Mouse (Mus musculus) CH12.LX (cell line): ENCODE measurements at regions not wholly inside any gene's neighbourhood (a gene's known extent, or its start where the extent isn't known, plus 50 kb on each side); places are given as distances from the start of the nearest gene placed in this dataset.

Source experiments
- DNase-seq: peaks from one replicate; pipeline ENCODE4 v3.0.0-alpha.2; 2013; ENCODE audit errors: extremely low read depth
- H3K27ac ChIP-seq: 2 replicates; pipeline ENCODE4 v1.5.1; 2012; ENCODE audit warnings: low read depth, mild to moderate bottlenecking, control low read depth, moderate library complexity; ENCODE audit not compliant: insufficient read depth
- H3K27me3 ChIP-seq: replicated peaks from 2 replicates; pipeline ENCODE3; 2012; ENCODE audit warnings: inconsistent platforms
- H3K36me3 ChIP-seq, 2 experiments: replicated peaks in 1 of 2; 2 replicates each; pipeline versions ENCODE3 to v1.6.1; 2012; ENCODE audit warnings: inconsistent platforms in 1 of 2, low read length in 1 of 2, mild to moderate bottlenecking in 1 of 2, mixed read lengths in 1 of 2, moderate library complexity in 1 of 2; ENCODE audit not compliant: control insufficient read depth in 1 of 2, insufficient read depth in 1 of 2
- H3K4me1 ChIP-seq, 2 experiments: 2 replicates each; pipeline ENCODE4 v1.6.1; 2012; ENCODE audit warnings: inconsistent platforms in 1 of 2, moderate library complexity in 1 of 2; ENCODE audit not compliant: insufficient read depth in 2 of 2, control insufficient read depth in 1 of 2
- H3K4me2 ChIP-seq: 2 replicates; pipeline ENCODE4 v1.6.1; 2012; ENCODE audit warnings: low read depth, mild to moderate bottlenecking, control low read depth; ENCODE audit not compliant: poor library complexity, insufficient read depth, severe bottlenecking
- H3K4me3 ChIP-seq, 3 experiments: fragments of 150-350 bp in 1 of 3; sonication (generic) in 1 of 3; replicated peaks in 1 of 3; 2 replicates each; pipeline versions ENCODE3 to v1.5.1; 2011 to 2012; ENCODE audit warnings: low read depth in 2 of 3, low read length in 2 of 3, mild to moderate bottlenecking in 2 of 3, moderate library complexity in 2 of 3, control low read depth in 1 of 3, improper control_type of control experiment in 1 of 3, inconsistent platforms in 1 of 3, mixed read lengths in 1 of 3; ENCODE audit not compliant: poor library complexity in 1 of 3
- H3K79me2 ChIP-seq: replicated peaks from 2 replicates; pipeline ENCODE4 v1.6.1; 2012; ENCODE audit warnings: mild to moderate bottlenecking, moderate library complexity; ENCODE audit not compliant: control insufficient read depth, poor library complexity, insufficient read depth, severe bottlenecking; ENCODE audit errors: extremely low read depth
- H3K9ac ChIP-seq: 2 replicates; pipeline ENCODE4 v1.6.1; 2012; ENCODE audit warnings: low read depth, mild to moderate bottlenecking, control low read depth, moderate library complexity; ENCODE audit not compliant: insufficient read depth
- H3K9me3 ChIP-seq: replicated peaks from 2 replicates; pipeline ENCODE3; 2012; ENCODE audit warnings: low read length, inconsistent platforms, mixed read lengths
- CHD1 ChIP-seq: IDR thresholded peaks from 2 replicates; pipeline ENCODE4 v1.6.1; 2012; ENCODE audit warnings: low read depth, low read length, improper control_type of control experiment, inconsistent platforms
- CTCF ChIP-seq, 2 experiments: IDR thresholded peaks in 1 of 2; conservative IDR thresholded peaks in 1 of 2; 2 replicates each; pipeline ENCODE4 v1.5.1; 2011 to 2012; ENCODE audit warnings: low read depth in 2 of 2, low read length in 2 of 2, improper control_type of control experiment in 1 of 2, inconsistent platforms in 1 of 2, mild to moderate bottlenecking in 1 of 2, moderate library complexity in 1 of 2
- ELF1 ChIP-seq: IDR thresholded peaks from 2 replicates; pipeline ENCODE4 v1.6.1; 2014; ENCODE audit warnings: low read depth, mild to moderate bottlenecking, inconsistent platforms, low read length, improper control_type of control experiment
- GABPA ChIP-seq: IDR thresholded peaks from 2 replicates; pipeline ENCODE4 v1.6.1; 2012; ENCODE audit warnings: low read depth, low read length, improper control_type of control experiment, inconsistent platforms; ENCODE audit not compliant: insufficient replicate concordance
- HCFC1 ChIP-seq: IDR thresholded peaks from 2 replicates; pipeline ENCODE4 v1.6.1; 2012; ENCODE audit warnings: low read depth, mild to moderate bottlenecking, inconsistent platforms, low read length, improper control_type of control experiment
- JUND ChIP-seq: conservative IDR thresholded peaks from 2 replicates; pipeline ENCODE4 v1.6.1; 2011; ENCODE audit warnings: low read depth, low read length, improper control_type of control experiment
- MEF2A ChIP-seq: IDR thresholded peaks from 2 replicates; pipeline ENCODE4 v1.6.1; 2014; ENCODE audit warnings: low read depth, mild to moderate bottlenecking, inconsistent platforms, low read length, improper control_type of control experiment, borderline replicate concordance
- MXI1 ChIP-seq: IDR thresholded peaks from 2 replicates; pipeline ENCODE4 v1.6.1; 2011; ENCODE audit warnings: mild to moderate bottlenecking, low read depth, low read length, improper control_type of control experiment
- MYC ChIP-seq: IDR thresholded peaks from 2 replicates; pipeline ENCODE4 v1.6.1; 2011; ENCODE audit warnings: low read depth, mild to moderate bottlenecking, improper control_type of control experiment, low read length
- NELFE ChIP-seq: IDR thresholded peaks from 2 replicates; pipeline ENCODE4 v1.6.1; 2011; ENCODE audit warnings: low read depth, low read length, improper control_type of control experiment
- PAX5 ChIP-seq: IDR thresholded peaks from 2 replicates; pipeline ENCODE4 v1.6.1; 2012; ENCODE audit warnings: low read length, inconsistent platforms, mixed read lengths
- POLR2AphosphoS2 ChIP-seq: IDR thresholded peaks from 2 replicates; pipeline ENCODE4 v1.6.1; 2011; ENCODE audit warnings: low read depth, low read length, improper control_type of control experiment
- RCOR1 ChIP-seq: conservative IDR thresholded peaks from 2 replicates; pipeline ENCODE4 v1.6.1; 2012; ENCODE audit warnings: low read depth, mild to moderate bottlenecking, inconsistent platforms, low read length, improper control_type of control experiment
- SIN3A ChIP-seq: IDR thresholded peaks from 2 replicates; pipeline ENCODE4 v1.6.1; 2012; ENCODE audit warnings: low read length, improper control_type of control experiment, inconsistent platforms
- TCF12 ChIP-seq: IDR thresholded peaks from 2 replicates; pipeline ENCODE4 v1.6.1; 2014; ENCODE audit warnings: low read depth, mild to moderate bottlenecking, inconsistent platforms, low read length, improper control_type of control experiment
- USF2 ChIP-seq: conservative IDR thresholded peaks from 2 replicates; pipeline ENCODE4 v1.6.1; 2011; ENCODE audit warnings: low read depth, low read length, improper control_type of control experiment
- ZKSCAN1 ChIP-seq: IDR thresholded peaks from 2 replicates; pipeline ENCODE4 v1.6.1; 2012; ENCODE audit warnings: low read depth, inconsistent platforms, low read length, improper control_type of control experiment, borderline replicate concordance
- ZNF384 ChIP-seq: IDR thresholded peaks from 2 replicates; pipeline ENCODE4 v1.6.1; 2012; ENCODE audit warnings: low read depth, low read length, improper control_type of control experiment, inconsistent platforms
- dilution Hi-C: fragments of 300-500 bp; cut with MboI; formaldehyde crosslinking; loops from 2 replicates; pipeline ENCODE4 v1.14.3; 2020; ENCODE audit warnings: low sequenced_read_pairs; ENCODE audit not compliant: extremely low pct_unique_long_range_greater_than_20kb, extremely low pct_ligation_motif_present
- in situ Hi-C: fragments of 300-500 bp; cut with MboI; formaldehyde crosslinking; loops from 3 replicates; pipeline ENCODE4 v1.14.3; 2019; ENCODE audit warnings: low sequenced_read_pairs, low pct_ligation_motif_present, low pct_unique_long_range_greater_than_20kb, mixed read lengths

DNA sequence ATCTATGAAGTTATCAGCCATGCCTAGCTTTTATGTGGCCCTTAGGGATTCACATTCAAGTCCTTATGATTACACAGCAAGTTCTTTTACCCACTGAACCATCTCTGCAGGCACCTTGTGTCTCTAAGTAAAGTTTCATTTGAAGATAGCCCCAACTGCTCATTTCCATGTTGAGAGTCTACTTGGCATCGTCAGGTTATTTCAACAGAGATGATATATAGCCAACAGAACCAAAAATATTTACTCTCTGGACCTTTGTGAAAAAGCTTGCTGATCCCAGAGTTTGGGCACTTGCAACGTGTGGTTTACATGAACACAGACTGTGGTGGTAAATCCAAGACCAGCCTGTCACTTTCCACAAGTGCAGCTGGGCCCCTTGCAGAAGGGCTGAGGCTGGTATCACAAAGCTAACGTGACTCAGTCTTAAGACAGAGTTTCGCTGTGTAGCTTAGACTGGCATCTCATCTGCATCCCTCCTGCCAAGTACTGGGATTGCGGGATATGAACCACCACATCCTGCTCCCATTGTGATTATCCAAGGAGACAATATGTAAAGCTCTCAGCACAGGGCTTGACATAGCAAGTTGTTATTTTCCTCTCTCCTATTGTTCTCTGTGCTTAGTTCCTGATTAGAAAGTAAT, 105.0 kb upstream of the Lnx1 start:
- H3K4me1 ChIP-seq, result peaks cover 0 to 4% of the 10 kb centered on the region in 2 experiments; a peak in 1 of 4 replicates
- H3K36me3 ChIP-seq, result no peaks in the 10 kb centered on the region
- no peaks in the 10 kb centered on the region for H3K79me2 ChIP-seq
- H3K9ac ChIP-seq, result no peak overlapping the region
- H3K4me3 ChIP-seq, result no peak overlapping the region
- in situ Hi-C loops (no loop called here), dilution Hi-C loops (no loop called here)
- H3K27ac ChIP-seq, result no peak overlapping the region
- no peak overlapping the region for H3K4me2 ChIP-seq
- TF ChIP-seq HCFC1 (no peak), ZNF384 (no peak), MXI1 (no peak), RCOR1 (no peak), ELF1 (no peak)
- no peaks in the 10 kb centered on the region for H3K27me3 ChIP-seq
- no peaks in the 10 kb centered on the region for H3K9me3 ChIP-seq
- no peak for DNase-seq

DNA sequence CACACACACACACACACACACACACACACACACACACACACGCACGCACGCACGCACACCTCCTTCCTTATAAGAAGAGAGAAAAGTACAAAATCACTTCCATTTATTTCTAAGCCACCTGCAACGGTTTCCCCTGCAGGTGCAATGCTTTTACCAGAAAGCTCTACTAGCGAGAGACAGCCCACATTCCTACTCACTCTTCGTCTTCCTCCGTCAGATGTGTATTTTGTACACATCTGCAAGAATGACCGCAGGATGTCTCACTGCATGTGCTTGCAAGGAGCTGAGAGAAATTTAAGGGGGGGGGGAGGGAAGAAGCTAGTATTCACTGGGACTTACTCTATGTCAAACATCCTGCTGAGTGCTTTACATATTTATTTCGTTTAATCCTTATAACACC, 99.2 kb upstream of the Lnx1 start:
- no peak overlapping the region for H3K4me3 ChIP-seq
- H3K4me1 ChIP-seq, result peaks cover 0 to 6% of the 10 kb centered on the region in 2 experiments; a peak in 1 of 4 replicates
- no peak overlapping the region for H3K4me2 ChIP-seq
- TF ChIP-seq TCF12 (no peak), NELFE (no peak), JUND (no peak), POLR2AphosphoS2 (no peak), SIN3A (no peak), HCFC1 (no peak), PAX5 (no peak), CHD1 (no peak), MXI1 (no peak), ZKSCAN1 (no peak), GABPA (no peak)
- dilution Hi-C loops, result no loop called here
- no peak for DNase-seq
- in situ Hi-C loops, result no loop called here
- H3K27me3 ChIP-seq, result no peaks in the 10 kb centered on the region
- H3K9me3 ChIP-seq, result no peaks in the 10 kb centered on the region
- no peak overlapping the region for H3K27ac ChIP-seq
- no peaks in the 10 kb centered on the region for H3K36me3 ChIP-seq
- no peaks in the 10 kb centered on the region for H3K79me2 ChIP-seq
- H3K9ac ChIP-seq, result no peak overlapping the region

DNA sequence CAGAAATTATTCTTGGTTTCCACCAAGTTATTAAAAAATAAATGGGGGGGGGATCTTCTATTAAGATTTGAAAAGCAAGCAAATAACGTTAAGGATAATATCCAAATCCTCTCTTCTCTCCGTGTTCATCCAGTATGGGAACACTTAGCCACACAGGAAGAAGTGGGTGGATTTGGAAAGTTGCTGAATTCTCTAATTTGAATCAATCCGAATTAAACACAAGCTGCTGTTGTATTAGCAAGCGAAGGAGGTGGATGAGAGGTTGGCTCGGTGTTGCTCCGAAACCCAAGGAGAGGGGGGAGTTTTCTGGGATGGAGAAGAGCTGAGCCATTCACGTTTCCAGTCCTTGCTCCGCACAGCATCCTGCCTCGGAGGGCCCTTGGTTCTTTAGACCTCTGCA, 97.6 kb upstream of the Lnx1 start:
- Histone ChIP-seq H3K4me1 (peaks cover 0 to 6% of the 10 kb centered on the region in 2 experiments; a peak in 1 of 4 replicates), H3K36me3 (no peaks in the 10 kb centered on the region), H3K27me3 (no peaks in the 10 kb centered on the region), H3K9ac (no peak overlapping the region), H3K27ac (no peak overlapping the region), H3K4me2 (no peak overlapping the region), H3K9me3 (no peaks in the 10 kb centered on the region), H3K4me3 (no peak overlapping the region), H3K79me2 (no peaks in the 10 kb centered on the region)
- dilution Hi-C loops, result no loop called here
- in situ Hi-C loops, result no loop called here
- TF ChIP-seq USF2 (no peak), MEF2A (no peak), MYC (no peak), CTCF (conservative IDR thresholded peaks at IDR 0.05 in 1 of 2, IDR thresholded peaks at IDR 0.05 in 1 of 2; ENCODE audit: low read depth in 2 of 2, low read length in 2 of 2) (no peak), MXI1 (no peak)
- DNase-seq, result no peak
